Mouse (Mus musculus): ENCODE results near the gene Defb13.
A peak's percentile ranks its signal among the peaks of the same experiment; 100 is the strongest.
"Not testable (repeated sequence)": the region's sequence is repeated elsewhere in the genome, so short reads cannot be mapped to it uniquely, and the experiment has no call there.

Defb13 gene

DNA sequence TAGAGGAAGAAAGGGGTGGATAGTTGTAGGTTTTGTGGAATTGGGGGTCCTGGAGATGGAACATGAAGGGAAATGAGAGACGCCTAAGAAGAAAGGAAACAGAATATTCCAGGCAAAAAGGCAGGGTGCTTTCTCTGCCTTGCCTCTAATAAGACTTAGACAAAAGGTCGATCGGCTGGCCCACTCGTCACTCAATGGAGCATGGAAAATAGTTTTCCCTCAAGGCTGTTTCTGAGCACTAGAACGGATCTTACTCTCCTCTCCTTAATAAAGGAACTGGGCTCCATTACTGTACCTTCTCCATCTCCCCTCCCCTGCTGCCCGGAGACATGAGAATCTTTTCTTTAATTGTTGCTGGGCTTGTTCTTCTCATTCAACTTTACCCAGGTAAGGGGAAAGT is at the start of gene Defb13:
Gene Defb13, plus strand, starts transcription at position 301 of the 400 bp plus-strand sequence.
- no peak for DNase-seq (ENCODE audit: low read depth, low spot score)

DNA sequence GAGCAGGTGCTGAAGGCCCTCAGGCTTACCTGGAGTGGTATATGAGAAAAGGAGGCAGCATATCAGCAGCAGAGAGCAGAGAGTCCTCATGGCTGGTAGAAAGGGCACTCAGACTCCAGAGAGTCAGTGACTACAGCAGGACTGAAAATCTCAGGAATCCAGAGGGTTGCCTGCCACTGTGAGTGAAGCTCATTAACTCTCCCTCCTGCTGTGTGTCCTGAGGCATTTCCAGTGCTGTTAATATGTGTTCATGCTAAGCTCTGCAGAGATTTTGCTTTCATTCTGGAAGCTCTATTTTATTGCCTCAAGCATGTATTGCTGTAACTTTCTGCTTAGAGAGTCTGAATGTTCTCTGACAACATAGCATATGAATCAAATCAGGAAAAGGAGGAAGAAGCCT is 40.3 kb upstream of the Defb13 start, which contains the start of gene Defb11:
Gene Defb11, minus strand, starts transcription at position 123 of the 400 bp plus-strand sequence.
- DNase-seq (ENCODE audit: low read depth, low spot score), result not testable (repeated sequence)

DNA sequence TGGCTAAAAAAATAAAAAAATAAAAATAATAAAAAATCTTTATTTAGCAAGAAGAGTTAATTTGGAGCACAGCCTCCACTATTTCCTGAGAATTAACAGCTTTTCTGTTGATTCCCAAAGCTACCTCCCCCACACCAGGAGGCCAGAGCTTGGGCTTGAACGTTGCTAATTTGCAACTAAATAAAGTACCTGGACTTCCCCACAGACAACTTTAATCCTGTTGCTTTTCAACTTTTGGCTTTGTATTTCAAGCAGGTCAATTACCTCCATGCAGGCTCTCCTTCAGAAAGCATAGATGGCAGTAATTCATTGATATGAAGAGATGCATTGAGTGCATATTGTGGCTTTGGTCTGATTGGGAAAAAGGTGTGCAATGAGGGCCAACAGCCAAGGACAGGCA is 34.6 kb upstream of the Defb13 start:
- no peak for DNase-seq (ENCODE audit: low read depth, low spot score)

DNA sequence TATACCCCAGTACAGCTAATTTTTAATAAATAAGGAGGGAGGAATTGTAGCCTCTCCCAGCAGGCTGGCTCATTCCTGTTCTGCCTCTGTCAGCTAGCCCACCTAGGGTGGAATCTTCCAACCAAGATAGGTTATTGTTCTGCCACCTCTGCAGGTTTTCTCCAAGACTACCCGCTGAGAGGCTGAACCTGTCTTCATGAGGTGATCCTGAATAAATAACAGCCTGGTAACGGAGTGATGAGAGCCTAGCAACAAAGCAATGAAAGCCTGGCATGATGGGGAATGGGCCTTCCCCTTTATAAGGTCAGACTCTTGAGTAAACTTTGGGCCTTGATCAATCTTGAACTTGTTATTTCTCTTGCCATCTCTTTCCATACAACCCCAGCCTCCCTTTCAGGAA is 34.0 kb upstream of the Defb13 start:
- no peak for DNase-seq (ENCODE audit: low read depth, low spot score)

DNA sequence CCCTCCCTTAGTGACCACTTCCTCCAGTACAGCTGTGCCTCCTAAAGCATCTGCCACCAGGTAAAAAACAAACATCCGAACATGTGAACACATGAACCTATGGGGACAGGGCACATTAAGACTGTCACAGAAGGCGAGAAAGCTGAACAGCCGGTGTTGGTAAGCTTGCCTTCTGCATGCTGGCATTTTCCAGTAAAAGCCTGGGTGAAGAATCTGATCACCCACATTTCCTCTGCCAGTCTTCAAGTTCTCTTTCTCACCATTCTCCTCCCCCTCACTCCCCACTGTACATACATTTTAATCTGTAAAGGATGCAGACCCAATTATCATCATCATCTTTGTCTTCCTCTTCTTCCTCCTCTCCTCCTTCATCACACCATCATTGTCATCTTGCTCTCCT is 30.9 kb upstream of the Defb13 start:
- DNase-seq (ENCODE audit: low read depth, low spot score), result no peak

DNA sequence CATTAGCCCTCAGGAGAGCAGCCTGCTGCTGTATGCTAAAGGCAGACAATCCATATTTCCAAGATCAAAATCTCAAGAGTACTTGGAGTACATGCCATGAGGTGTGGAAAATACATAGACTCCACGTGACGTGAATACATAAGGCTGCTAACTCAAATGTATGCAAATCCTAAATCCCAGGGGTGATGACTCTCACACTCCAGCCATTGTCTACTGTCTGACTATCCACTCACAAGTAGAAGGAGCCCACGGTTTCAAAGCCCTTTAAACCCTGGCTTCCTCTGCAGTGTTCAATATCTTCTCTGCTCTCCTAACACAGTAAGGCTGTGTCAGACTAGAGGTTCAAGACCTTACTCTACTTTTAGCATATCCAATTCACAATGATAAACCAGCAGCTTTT is 15.8 kb upstream of the Defb13 start:
- not testable (repeated sequence) for DNase-seq (ENCODE audit: low read depth, low spot score)

DNA sequence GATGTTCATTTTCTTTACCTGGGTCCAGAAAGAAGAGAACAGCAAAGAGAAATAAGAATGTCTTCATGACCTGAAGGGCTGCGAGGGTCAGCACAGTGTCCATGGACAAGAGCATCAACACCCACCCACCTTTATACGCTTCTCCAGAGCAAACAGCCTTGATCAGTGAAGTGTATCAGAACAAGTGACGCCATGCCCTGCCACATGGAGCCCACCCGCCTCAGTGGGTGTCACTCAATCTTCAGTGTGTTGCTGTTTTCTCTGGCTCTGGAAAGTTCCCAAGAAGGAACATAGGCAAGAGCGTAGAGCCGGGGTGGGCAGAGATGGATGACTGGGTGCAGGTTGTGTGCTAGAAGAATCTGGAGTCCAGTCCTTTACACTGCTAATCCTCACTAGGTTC is 14.0 kb upstream of the Defb13 start, which contains the start of gene Defb15:
Gene Defb15, minus strand, starts transcription at position 101 of the 400 bp plus-strand sequence.
- no peak for DNase-seq (ENCODE audit: low read depth, low spot score)

DNA sequence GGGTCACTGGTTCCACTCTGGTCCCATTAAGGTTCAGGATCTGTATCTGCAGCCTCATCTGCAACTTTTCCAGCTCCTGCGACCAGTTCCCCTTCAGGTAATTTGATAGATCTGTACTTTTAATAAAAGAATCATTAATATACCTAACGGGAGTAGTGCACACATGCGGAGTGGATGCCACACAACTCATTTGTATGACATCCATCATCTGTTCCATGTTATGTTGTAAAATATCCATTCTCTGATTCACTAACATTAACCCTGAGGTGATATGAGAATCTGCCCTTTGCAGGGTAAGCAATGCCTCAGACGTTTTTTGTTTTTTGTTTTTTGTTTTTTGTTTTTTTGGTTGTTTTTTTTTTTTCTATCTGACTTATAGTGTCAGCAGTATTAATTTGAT is 8.5 kb upstream of the Defb13 start, which contains the start of gene Defb35:
Gene Defb35, plus strand, starts transcription at position 301 of the 400 bp plus-strand sequence.
- DNase-seq (ENCODE audit: low read depth, low spot score), result not testable (repeated sequence)

DNA sequence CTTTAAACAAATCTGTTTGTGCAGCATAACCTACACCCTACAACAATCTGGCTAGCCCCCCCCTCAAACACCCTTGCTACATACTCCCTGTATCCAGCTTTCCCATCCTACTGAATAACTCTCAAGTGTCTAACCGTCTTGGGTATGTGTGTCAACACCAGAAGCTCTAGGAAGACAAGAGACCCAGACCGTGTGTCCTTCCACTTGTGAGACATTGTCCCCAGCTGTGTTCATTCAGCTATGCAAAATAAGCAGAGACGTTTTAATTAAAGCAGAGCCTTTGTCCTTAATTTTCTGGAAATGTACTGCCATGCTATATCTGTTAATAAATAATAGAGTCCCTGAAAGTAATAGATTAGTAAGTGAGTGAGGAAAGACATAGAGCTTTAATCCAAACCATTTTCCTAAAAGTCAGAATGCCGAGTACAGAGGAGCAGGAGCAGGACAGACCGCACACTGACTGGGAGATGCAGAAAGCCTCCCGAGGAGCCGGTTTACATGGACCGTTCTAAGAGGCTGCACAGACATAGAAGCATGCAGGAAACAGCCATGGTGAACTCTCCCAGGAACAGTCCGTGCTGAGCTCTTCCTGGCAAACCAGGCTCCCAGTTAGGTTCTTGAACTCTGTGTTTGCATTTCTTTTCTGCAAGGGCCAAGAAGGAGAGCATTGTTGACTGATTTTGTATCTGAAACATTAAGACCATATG is 902 bp downstream of the Defb13 start:
- no peak for DNase-seq (ENCODE audit: low read depth, low spot score)

DNA sequence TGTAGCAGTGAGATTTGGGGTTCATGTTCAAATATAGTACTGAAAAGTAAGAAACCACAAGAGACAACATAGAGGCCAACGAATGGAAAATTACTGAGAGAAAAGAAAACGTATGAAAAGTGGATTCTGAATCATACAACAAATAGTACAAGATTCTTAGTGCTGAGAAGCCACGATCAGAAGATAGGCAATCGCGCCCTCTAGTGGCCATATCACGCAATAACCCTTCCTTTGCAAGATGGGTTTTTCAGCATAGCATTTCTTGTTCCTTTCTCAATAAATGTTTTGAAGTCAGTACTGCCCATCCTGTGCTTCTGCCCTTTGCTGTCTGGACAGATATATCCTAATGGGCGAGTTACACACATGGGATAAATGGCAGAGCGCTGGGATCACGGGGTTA is 8.8 kb downstream of the Defb13 start:
- DNase-seq (ENCODE audit: low read depth, low spot score), result peak; percentile 38

DNA sequence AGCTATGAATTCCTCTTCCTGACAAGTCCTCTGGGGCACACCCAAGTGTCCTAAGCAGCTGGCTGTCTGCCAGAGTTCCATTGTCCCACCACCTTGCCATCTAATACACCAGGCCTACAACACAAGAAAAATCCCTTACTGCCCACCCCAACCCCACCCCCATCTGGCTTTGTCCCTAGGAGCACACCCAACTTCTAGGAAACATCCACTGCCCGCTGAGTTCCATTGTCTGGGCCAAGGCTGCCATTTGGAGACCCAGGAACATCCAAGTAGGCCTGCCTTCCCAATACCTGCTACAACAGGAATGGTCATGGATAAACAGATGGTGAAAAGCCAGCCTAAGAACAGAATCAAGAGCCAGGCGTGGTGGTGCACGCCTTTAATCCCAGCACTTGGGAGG is 9.8 kb downstream of the Defb13 start:
- no peak for DNase-seq (ENCODE audit: low read depth, low spot score)

DNA sequence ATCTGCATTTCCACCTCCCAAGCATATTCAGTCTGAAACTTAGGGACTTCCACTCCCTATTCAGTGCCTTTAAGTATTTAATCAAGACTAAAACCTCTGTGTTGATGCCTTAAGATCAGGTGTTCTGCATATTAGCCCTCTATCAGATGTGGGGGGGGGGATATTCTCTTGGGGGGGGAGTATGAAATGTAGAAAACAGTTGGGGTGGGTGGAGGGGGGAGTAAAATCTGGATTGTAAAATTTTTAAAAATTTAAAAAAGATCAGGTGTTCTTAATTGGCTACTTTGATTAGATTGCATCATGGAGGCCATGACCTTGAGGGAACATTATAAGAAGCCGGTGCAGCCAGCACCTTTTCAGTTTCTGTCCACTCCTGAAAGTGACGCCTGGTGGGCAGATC is 11.9 kb downstream of the Defb13 start, which contains the start of gene Fam90a1a:
Gene Fam90a1a, plus strand, starts transcription at position 301 of the 400 bp plus-strand sequence.
- DNase-seq (ENCODE audit: low read depth, low spot score), result no peak

DNA sequence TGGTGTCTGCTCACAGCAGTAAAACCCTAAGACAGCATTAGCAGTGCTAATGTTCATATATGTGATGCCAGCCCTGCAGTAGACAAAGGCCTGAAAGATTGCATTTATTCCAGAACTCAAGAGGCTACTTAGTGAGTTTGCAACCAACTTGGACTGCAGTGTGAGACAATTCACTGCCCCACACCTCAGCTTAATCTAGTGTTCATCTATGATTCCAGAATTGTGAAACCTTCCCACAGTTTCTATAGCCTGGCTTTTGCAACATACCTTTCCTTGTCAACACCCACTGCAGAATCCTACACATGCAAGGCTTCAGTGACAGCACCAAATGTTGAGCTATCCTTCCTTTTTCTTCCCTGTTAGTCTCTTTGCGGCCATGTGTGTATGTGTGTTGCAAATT is 20.1 kb downstream of the Defb13 start:
- no peak for DNase-seq (ENCODE audit: low read depth, low spot score)

DNA sequence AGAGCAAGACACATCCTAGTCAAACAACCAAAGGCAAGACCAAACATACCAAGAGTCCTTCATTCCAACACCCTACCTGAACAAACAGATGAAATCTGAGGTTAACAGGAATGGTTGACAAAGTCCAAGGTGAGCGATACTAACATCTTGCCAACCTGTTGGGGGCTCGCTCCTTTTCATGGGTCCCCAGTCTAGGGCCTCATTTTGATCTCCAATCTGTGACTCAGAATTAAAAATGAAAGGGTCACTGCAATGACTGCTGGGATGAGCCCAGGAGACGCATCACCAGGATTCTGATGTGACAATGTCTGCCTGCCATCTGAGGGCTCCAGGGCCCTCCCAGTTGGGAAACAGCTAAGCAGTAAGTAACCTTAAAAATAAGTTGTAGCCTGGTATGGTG is 22.9 kb downstream of the Defb13 start, which contains the start of gene Ccdc70:
Gene Ccdc70, plus strand, starts transcription at position 301 of the 400 bp plus-strand sequence.
- DNase-seq (ENCODE audit: low read depth, low spot score), result no peak

DNA sequence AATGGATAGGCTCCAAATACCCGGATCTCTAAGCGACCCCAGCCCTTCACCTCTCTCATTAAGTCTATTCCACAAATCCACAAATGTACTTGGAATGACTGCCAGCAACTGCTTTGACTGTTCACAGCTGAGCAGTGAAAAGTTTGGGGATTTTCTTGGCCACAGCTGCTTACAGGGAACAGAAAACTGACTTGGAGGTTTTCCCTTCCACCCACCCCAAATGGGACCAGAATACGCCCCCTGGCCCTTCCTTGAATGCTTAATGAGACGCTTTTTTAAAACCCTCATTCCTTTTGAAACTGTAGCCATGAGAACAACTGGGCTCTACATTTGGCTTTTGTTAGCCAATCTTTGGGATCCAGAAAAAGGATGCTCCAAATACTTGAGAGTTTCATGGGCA is 31.6 kb downstream of the Defb13 start:
- DNase-seq (ENCODE audit: low read depth, low spot score), result no peak

DNA sequence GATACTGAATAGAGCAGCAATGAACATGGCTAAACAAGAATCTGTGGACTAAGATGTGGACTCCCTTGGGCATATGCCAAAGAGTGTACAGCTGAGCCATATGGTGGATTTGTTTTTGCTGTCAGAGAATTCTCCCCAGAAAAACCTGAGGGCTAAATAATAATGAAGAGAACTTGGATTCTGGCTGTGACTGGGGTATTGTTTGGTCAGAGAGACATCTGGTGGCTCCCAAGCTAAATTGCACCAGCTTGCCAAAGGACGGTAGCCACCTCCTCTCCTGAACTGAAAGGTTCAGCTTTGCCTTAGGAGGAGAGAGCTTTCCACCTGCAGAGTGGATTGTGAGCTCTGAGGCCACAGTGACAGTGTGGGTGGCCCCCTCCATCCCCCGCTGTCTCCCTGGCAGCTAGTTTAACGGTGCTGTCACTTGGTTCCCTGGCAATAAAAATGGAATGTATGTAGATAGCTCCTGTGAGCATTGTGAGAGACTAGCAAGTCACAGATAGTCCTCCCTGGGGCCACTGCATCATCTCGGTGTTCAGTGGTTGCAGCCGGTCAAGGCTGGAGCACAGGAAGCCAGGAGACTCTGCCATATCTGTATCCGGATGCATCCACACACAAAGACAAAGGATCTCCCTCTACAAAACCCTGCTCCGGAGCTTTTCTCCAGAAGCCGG is 35.2 kb downstream of the Defb13 start:
- no peak for DNase-seq (ENCODE audit: low read depth, low spot score)

DNA sequence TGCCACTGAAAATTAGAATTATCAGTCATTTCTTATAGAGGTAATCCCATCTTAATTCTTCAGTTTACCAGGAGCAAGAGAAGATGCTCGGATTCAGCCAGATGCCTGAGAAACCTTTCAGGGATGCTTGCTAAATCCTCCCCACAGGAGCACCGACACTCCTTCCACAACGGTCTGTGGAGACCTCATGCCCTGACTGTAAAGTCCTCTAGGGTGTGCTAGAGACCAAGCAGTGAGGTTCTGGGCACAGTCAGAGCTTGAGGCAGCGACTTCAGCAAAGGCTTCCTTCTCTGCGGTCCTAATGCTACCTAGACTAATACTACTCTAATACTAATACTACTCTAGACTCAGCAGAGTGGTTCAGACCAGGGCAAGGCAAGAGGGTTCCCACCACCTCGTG is 45.6 kb downstream of the Defb13 start:
- peak; percentile 43 for DNase-seq (ENCODE audit: low read depth, low spot score)

DNA sequence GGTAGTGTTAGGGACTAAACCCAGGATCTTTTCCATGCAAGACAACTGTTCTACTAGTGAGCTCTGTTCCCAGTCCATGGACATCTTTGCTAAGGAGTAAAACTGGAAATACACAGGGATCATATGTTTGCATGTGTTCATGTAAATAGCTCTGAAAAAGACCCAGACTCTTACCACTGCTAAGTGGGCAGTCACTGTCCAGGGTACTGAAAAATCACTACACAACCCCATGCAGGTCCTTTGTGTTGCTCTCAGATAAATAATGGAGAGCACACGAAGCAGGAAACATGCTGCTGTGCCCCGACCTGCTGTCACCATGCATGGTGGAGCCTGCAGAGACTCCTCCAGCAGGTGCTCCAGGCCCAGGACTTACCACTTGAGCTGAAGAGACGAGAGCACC is 48.6 kb downstream of the Defb13 start:
- DNase-seq (ENCODE audit: low read depth, low spot score), result no peak
